Mouse (Mus musculus): ENCODE data around the gene Ccdc88b.

The Ccdc88b gene

DNA sequence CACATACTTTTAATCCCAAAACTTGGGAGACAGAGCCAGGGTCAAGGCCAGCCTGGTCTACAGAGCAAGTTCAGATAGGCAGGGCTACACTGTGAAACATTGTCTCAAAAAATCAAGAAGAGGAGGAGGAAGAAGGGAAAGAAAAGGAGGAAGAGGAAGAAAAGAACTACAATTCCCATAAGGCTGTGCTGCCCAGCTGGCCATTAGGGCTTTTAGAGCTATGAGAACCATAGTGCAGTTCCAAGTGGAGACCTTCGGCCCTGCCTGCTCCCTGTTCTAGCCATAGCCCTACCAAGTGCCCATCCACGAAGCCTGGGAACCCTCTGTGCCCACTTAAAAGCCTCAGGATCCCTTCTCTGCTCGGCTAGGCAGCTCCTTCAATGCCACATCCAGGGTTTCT is 6.5 kb downstream of the Ccdc88b start:
- Histone ChIP-seq H3K27me3 (ENCODE audit: control insufficient read depth, insufficient read depth, low read length, poor library complexity, severe bottlenecking) (no peaks in the 10 kb centered on the region), H3K36me3 (ENCODE audit: control insufficient read depth, insufficient read depth, low read length, poor library complexity, severe bottlenecking) (peaks cover 4% of the 10 kb centered on the region; the same call in 1 of the 2 replicates)
- DNase-seq (ENCODE audit: low read depth, low spot score), result no peak

DNA sequence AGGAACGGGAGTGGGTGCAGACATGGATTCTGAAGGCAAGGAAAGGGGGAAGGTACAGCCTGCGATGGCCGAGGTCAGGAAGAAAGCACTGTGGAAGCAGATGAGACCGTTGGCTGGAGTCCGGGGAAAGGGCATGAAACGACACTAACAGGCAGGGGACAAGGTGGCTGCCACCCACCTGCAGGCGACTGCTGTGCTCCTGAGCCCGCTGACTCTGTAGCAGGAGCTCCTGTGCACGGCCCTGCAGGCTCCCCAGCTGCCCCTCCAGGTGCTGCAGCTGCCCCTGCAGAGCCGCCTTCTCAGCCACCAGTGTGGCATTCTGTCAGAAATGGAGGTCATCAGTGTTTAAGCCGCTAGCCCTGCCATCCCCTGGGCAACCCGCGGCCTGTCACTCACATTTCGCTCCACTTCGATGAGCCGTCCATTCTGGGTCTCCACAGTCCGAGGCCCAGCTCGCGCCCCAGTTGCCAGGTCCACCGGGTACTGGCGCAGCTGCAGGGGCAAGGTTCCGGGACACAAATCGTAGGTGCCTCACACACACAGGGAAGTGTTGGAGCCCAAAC is 8.4 kb downstream of the Ccdc88b start:
- Histone ChIP-seq H3K27me3 (ENCODE audit: control insufficient read depth, insufficient read depth, low read length, poor library complexity, severe bottlenecking) (no peaks in the 10 kb centered on the region), H3K36me3 (ENCODE audit: control insufficient read depth, insufficient read depth, low read length, poor library complexity, severe bottlenecking) (peaks cover 4% of the 10 kb centered on the region; the same call in 1 of the 2 replicates)
- no peak for DNase-seq (ENCODE audit: low read depth, low spot score)

DNA sequence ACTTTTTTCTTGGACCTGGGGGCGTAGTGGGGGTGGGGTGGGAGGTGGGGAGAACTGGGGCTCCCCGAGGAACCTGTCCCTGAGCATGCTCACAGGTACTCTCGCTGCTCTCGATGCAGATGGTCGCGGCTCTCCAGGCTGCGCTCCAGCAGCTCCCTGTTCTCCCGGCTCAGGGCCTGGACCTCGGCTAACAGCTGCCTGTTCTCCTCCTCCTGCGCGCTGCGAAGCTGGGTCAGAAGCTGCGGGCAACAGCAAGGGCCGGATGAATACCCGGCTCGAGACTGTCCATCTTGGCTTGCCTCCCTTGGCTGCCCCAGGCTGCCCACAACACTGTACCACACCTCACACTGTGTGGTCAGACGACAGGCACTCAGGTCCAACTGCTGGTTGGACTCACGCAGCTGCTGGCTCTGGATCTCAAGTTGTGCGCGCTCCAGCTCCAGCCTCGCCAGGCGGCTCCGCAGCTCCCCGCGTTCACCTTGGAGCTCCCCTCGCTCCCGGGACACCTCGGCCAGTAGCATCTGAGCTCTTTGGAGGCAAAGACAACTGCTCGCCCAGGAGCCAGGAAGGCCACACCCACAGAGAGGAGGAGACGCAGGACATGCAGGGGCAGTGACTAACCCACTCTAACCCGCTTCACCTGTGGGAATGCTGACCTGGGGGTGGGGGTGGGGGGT is 10.0 kb downstream of the Ccdc88b start:
- DNase-seq (ENCODE audit: low read depth, low spot score), result no peak
- Histone ChIP-seq H3K36me3 (ENCODE audit: control insufficient read depth, insufficient read depth, low read length, poor library complexity, severe bottlenecking) (peaks cover 2% of the 10 kb centered on the region; the same call in 1 of the 2 replicates), H3K27me3 (ENCODE audit: control insufficient read depth, insufficient read depth, low read length, poor library complexity, severe bottlenecking) (no peaks in the 10 kb centered on the region)

DNA sequence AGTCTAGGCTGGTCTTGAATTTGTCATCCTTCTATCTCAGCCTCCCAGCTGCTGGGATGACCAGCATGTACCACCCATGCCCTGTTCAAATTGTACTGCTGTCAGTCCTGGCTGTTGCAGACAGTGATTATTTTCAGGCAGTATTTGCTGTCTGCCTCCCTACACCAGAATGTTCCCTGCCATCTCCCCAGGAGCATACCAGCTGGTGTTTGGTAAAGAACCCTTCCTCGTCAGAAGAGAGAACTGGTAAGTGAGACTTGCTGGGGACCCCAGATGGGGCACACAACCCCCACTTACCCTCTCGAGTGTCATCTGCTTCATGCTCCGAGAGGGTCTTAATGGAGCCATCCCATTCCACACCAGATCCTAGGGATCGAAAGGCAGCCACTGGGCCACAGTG is 12.0 kb downstream of the Ccdc88b start:
- Histone ChIP-seq H3K27me3 (ENCODE audit: control insufficient read depth, insufficient read depth, low read length, poor library complexity, severe bottlenecking) (no peaks in the 10 kb centered on the region; the same call in 1 of the 2 replicates), H3K36me3 (ENCODE audit: control insufficient read depth, insufficient read depth, low read length, poor library complexity, severe bottlenecking) (peaks cover 2% of the 10 kb centered on the region; the same call in 1 of the 2 replicates)
- no peak for DNase-seq (ENCODE audit: low read depth, low spot score)

DNA sequence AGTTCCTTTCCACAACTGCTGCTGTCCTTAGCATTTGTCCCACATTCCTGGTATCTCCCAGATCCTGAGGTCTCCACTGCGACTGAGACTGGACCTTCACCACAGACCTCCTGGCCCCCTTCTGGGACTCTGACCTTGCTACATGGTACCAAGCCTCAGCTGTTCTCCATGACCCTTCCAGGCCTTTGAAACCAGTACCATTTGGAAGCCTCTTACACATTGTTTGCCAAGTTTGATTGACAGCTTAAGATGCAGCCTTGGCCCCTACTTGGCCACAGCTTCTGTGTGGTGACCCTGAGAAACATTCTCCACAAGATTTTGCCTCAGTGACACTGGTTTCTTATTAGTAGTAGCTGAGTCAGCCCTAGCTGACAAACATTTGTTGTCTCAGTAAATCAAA is 15.7 kb downstream of the Ccdc88b start:
- 0 out of 2 replicates have a peak, but pooled peaks cover 2% of the 10 kb centered on the region for H3K36me3 ChIP-seq (ENCODE audit: control insufficient read depth, insufficient read depth, low read length, poor library complexity, severe bottlenecking)
- no peaks in the 10 kb centered on the region; the same call in 1 of the 2 replicates for H3K27me3 ChIP-seq (ENCODE audit: control insufficient read depth, insufficient read depth, low read length, poor library complexity, severe bottlenecking)
- no peak for DNase-seq (ENCODE audit: low read depth, low spot score)

DNA sequence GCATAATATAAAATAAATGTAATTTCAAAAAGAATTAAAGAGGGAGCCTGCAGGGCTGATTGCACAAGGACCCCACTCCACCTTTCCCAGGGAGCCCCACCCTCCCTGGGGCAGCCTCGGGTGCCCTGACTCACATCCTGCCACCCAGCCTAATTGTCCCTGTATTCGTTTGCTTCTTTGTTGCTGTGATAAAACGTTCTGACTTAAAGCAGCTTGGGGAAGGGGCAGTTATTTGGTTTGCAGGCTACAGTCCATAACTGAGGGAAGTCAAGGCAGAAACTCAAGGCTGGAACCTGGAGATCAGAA is 16.8 kb downstream of the Ccdc88b start:
- DNase-seq (ENCODE audit: low read depth, low spot score), result no peak
- no peaks in the 10 kb centered on the region; the same call in 1 of the 2 replicates for H3K27me3 ChIP-seq (ENCODE audit: control insufficient read depth, insufficient read depth, low read length, poor library complexity, severe bottlenecking)
- peaks cover 3% of the 10 kb centered on the region for H3K36me3 ChIP-seq (ENCODE audit: control insufficient read depth, insufficient read depth, low read length, poor library complexity, severe bottlenecking)

DNA sequence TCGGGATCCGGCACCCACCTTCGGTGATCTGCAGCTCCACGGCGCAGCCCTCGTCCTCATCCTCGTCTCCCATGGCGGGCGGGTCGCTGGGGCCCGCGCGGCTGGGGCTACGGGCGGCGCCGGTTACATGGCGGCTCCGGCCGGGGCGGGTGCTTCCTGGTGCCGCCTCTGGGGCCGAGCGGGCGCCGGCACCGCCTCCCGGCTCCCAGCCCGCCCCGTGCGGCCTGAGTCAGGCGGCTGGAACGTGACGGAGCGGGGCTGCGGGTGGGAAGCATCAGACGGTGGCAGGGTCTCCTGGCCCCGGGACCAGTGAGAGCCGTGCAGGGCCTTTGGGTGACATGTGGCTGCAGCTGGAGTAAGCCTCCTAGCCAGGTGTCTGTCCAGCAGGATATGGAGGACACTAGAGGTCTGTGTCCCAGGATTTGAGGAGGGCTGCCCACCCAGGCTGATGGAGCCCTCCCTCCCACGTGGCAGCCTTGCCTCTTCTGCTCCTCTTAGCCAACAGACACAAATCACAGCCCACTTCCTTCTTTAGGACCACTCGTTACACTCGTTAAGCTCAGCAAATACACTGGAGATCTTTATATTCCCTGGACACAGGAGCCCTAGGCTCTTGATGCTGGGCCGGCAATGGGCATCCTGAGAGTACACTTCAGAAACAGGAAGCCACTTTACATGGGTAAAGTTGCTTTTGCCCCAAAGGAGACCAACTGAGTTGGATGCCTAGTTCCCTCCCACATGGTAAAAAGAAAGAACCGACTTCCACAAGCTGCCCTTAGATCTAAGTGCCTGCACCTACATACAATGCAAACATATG is 17.3 kb downstream of the Ccdc88b start, which contains the start of gene Rps6ka4:
TSS of gene Rps6ka4 (minus strand) at position 162 of the 817 bp plus-strand sequence.
- Histone ChIP-seq H3K27me3 (ENCODE audit: control insufficient read depth, insufficient read depth, low read length, poor library complexity, severe bottlenecking) (no peaks in the 10 kb centered on the region; the same call in 1 of the 2 replicates), H3K36me3 (ENCODE audit: control insufficient read depth, insufficient read depth, low read length, poor library complexity, severe bottlenecking) (peaks cover 5% of the 10 kb centered on the region)
- DNase-seq (ENCODE audit: low read depth, low spot score), result peak; percentile 53

DNA sequence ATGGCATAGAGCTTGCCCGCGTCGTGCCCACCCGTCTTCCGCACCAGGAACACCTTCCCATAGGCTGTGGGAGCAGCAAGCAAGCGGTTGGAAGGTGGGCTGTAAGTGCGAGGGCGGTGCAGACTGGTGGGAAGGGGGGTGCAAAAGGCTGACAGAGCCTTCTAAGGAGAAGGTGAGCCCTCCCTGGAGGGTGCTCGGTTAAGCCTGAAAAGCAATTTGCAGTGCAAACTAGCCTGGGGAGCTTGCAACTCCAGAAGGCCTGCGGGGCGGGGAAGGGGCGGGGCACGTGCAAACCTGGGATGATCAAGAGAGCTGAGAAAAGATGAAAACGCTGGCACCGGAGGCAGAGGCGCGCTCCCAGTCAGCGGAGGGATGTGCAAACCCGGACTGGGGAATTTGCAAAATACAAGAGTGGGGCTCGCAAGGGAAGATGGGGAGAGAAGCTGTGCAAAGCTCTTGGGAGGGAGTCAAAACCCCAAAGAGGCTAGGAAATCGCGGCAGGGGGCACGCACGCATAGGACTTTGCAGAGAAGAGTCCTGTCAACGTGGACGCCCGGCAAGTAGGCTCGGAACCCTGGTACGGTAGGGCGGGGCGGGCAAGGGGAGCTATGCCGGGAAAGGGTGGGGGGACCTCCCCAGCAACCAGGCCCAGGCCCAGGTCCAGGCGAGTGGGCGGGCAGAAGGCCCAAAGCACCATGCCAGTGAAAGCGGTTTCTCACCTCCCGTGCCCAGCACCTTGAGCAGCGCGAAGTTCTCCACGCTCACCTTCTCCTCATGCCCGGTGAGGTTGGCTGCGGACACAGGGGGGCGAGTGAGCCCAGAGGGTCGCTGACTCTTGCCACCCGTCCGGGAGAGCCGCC is 18.2 kb downstream of the Ccdc88b start:
- DNase-seq (ENCODE audit: low read depth, low spot score), result no peak
- H3K36me3 ChIP-seq (ENCODE audit: control insufficient read depth, insufficient read depth, low read length, poor library complexity, severe bottlenecking), result peaks cover 8% of the 10 kb centered on the region
- H3K27me3 ChIP-seq (ENCODE audit: control insufficient read depth, insufficient read depth, low read length, poor library complexity, severe bottlenecking), result no peaks in the 10 kb centered on the region; the same call in 1 of the 2 replicates

DNA sequence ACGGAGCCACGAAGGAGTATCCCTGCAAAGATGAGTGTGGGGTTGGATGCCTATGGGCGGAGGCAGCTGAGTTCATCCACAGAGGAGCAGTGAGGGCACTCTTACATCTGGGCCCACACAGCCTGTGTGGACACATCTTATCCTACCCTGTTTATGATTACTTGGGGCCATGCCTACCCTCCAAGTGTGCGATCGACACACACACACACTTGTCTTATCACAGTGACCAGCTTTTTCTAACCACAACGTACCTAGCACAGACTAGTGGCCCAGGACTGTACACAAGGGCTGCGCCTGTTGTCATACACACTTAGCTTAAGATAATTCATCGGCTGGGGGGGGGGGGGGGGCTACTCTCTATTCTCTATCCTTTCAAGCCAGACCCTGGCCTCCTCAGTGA is 25.6 kb downstream of the Ccdc88b start:
- H3K36me3 ChIP-seq (ENCODE audit: control insufficient read depth, insufficient read depth, low read length, poor library complexity, severe bottlenecking), result peaks cover 27% of the 10 kb centered on the region
- H3K27me3 ChIP-seq (ENCODE audit: control insufficient read depth, insufficient read depth, low read length, poor library complexity, severe bottlenecking), result no peaks in the 10 kb centered on the region
- DNase-seq (ENCODE audit: low read depth, low spot score), result no peak

DNA sequence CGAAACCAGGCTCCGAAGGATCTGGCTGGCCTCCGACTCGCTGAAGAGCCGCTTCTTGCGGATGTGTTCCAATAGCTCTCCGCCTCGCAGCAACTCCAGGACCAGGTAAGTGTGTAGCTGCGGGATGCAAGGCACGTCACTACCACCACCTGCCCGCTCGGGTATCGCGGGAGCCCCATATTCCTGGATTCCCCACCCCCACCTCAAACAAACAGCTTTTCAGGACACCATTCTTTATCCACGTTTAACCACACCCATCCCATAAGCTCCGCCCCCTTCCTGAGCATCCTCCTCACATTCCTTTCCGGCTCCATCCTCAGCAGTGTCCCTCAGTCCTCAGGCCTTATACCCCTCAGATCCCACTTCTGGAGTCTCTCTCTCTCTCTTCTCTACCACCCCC is 26.7 kb downstream of the Ccdc88b start:
- no peak for DNase-seq (ENCODE audit: low read depth, low spot score)
- Histone ChIP-seq H3K36me3 (ENCODE audit: control insufficient read depth, insufficient read depth, low read length, poor library complexity, severe bottlenecking) (peaks cover 23% of the 10 kb centered on the region), H3K27me3 (ENCODE audit: control insufficient read depth, insufficient read depth, low read length, poor library complexity, severe bottlenecking) (no peaks in the 10 kb centered on the region)

DNA sequence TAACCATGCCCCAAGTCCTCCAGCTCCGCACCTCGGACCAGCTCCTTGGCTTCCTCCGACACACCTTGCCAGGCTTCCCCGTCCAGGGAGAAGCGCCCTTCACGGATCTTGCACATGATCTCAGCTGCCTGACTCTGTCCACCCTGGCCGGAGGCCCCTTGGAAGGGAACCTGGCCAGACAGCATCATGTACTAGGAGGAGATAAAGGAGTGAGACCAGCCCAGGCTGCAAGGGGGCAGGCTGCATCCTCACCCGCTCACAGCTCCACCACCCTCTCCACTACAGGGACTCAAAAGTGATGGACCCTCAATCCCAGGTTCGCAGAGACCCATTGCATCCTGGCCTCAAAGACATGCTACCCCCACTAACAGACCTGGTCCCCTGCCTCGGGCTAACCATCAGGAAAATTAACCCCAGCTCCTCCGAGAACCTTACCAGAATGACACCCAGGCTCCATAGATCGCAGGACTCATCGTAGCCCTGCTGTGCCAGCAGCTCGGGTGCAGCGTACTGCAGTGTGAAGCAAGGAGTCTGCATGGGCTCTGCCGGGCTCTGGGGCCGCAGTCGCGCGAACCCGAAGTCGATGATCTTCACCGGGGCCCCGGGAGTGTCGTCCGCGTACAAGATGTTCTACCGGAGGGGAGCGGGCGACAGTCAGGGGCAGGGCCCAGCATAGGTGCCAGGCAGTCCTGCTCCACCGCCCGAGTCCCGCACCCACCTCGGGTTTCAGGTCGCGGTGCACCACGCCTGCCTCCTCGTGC is 27.3 kb downstream of the Ccdc88b start:
- H3K36me3 ChIP-seq (ENCODE audit: control insufficient read depth, insufficient read depth, low read length, poor library complexity, severe bottlenecking), result peaks cover 22% of the 10 kb centered on the region
- no peak for DNase-seq (ENCODE audit: low read depth, low spot score)

DNA sequence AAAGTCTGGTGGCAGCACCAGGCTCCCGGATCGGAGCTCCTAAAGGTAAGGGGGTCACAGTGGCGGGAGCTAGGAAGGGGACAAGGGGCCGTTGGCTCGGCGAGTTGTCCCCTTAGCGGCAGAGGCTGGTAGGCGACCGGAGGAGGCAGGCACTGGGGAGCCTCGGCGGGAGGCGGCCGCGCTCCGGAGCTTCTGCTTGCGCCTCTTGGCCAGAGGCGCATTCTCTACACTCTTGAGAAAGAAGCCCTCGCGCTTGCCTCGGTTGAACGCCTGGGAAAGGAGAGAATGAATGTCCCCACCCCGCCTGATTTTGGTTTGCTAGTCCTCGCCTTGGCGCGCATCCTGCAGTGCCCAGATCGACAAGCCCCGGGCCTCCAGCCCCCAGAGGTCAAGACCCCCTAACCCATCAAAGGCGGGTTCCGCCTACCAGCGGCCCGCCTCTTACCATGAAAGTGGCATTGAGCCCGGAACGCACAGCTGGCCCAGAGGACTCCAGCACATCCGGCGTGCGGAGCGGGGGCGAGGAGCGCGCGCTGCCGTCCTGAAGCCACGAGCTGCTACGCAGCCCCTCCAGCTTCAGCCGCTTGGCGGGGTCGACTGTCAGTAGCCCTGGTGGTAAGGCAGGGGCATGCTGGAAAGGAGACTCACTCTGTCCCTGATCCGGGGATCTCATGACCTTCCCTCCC is 28.0 kb downstream of the Ccdc88b start:
- DNase-seq (ENCODE audit: low read depth, low spot score), result no peak
- no peaks in the 10 kb centered on the region for H3K27me3 ChIP-seq (ENCODE audit: control insufficient read depth, insufficient read depth, low read length, poor library complexity, severe bottlenecking)
- H3K36me3 ChIP-seq (ENCODE audit: control insufficient read depth, insufficient read depth, low read length, poor library complexity, severe bottlenecking), result peaks cover 21% of the 10 kb centered on the region

More for the DNA sequence above, 27.3 kb downstream of the Ccdc88b start:
- H3K27me3 ChIP-seq (ENCODE audit: control insufficient read depth, insufficient read depth, low read length, poor library complexity, severe bottlenecking), result no peaks in the 10 kb centered on the region

DNA sequence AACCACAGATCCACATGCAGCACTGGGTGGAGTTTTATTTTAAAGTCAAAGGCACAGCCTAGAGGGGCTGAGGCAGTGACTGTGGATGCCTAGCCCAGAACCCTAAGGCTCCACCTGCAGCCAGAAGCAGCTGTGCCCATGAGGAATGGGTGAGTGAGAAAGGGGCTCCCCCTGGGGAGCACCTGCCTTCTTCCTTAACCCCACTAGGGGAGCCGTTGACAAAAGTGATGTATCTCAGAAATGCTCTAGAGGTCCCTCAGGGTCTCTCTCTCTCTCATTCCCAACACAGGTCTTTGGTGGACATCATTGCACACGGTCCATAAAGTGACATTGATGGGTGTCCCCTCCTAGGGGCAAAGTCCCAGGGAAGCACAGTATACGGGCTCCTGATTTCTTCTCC is 28.9 kb downstream of the Ccdc88b start:
- Histone ChIP-seq H3K36me3 (ENCODE audit: control insufficient read depth, insufficient read depth, low read length, poor library complexity, severe bottlenecking) (peaks cover 19% of the 10 kb centered on the region), H3K27me3 (ENCODE audit: control insufficient read depth, insufficient read depth, low read length, poor library complexity, severe bottlenecking) (no peaks in the 10 kb centered on the region)
- DNase-seq (ENCODE audit: low read depth, low spot score), result peak; percentile 51

All from splenic B cell, adult 2 months (primary cell).